Mouse (Mus musculus): Measurements from ENCODE around the gene Smco4. TPM values are rescaled to one million over a fixed set of nuclear protein-coding genes. Genes with fewer than 3 reads are reported as not detected.

Smco4 gene
- polyA plus RNA-seq, 1 experiment, result 1.6 TPM

DNA sequence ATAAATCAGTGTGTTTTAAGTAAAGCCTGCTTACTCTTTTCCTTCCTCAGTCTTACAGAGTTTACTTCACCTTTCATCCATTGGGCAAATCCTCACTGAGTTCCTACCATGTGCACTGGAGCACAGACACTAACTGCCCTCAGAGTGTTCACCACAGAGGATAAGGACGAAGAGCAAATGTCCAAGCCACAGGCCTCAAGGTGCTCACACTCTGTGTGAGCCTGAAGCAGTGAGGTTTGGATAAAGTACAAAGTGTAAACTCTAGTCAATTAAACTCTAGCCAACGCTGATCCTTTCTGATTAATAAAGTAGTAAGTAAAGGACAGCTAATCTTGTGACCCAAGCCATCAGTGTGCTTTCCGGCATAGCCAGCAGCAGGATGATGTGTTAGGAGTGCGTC lies 100.9 kb downstream of the Smco4 start:
- H3K27ac ChIP-seq (ENCODE audit: insufficient read depth, low read depth, low read length), result no peak overlapping the region
- TF ChIP-seq CTCF (IDR thresholded peaks at IDR 0.05; ENCODE audit: low read depth, low read length), result no peak
- no peak for TF ChIP-seq POLR2A (IDR thresholded peaks at IDR 0.05; ENCODE audit: borderline replicate concordance, low read depth, low read length)
- no peaks in the 10 kb centered on the region for H3K4me1 ChIP-seq (ENCODE audit: control insufficient read depth, insufficient read depth, low read length)
- H3K4me3 ChIP-seq (ENCODE audit: insufficient read depth, low read length), result no peak overlapping the region

Other genes with a start within 250 kb of the Smco4 start
- gene Med17, start 213.5 kb upstream of the Smco4 start, polyA plus RNA-seq (2012; ENCODE audit: insufficient read depth, insufficient read length, missing spikeins), result 66.1 and 70.6 TPM in 2 replicates
- 81.2 and 89.3 TPM in 2 replicates for gene Taf1d, start 187.2 kb upstream of the Smco4 start, polyA plus RNA-seq (2012; ENCODE audit: insufficient read depth, insufficient read length, missing spikeins)
- gene 4931406C07Rik, start 187.0 kb upstream of the Smco4 start, polyA plus RNA-seq (2012; ENCODE audit: insufficient read depth, insufficient read length, missing spikeins), result 38.9 and 43.8 TPM in 2 replicates
- gene Cep295, start 135.6 kb upstream of the Smco4 start, polyA plus RNA-seq (2012; ENCODE audit: insufficient read depth, insufficient read length, missing spikeins), result 24.5 and 26.2 TPM in 2 replicates
- gene Deup1, start 134.5 kb downstream of the Smco4 start, polyA plus RNA-seq (2012; ENCODE audit: insufficient read depth, insufficient read length, missing spikeins), result not detected in 2 replicates
- 16.0 and 19.0 TPM in 2 replicates for gene Slc36a4, start 216.3 kb downstream of the Smco4 start, polyA plus RNA-seq (2012; ENCODE audit: insufficient read depth, insufficient read length, missing spikeins)